In the genomic region with DNA sequence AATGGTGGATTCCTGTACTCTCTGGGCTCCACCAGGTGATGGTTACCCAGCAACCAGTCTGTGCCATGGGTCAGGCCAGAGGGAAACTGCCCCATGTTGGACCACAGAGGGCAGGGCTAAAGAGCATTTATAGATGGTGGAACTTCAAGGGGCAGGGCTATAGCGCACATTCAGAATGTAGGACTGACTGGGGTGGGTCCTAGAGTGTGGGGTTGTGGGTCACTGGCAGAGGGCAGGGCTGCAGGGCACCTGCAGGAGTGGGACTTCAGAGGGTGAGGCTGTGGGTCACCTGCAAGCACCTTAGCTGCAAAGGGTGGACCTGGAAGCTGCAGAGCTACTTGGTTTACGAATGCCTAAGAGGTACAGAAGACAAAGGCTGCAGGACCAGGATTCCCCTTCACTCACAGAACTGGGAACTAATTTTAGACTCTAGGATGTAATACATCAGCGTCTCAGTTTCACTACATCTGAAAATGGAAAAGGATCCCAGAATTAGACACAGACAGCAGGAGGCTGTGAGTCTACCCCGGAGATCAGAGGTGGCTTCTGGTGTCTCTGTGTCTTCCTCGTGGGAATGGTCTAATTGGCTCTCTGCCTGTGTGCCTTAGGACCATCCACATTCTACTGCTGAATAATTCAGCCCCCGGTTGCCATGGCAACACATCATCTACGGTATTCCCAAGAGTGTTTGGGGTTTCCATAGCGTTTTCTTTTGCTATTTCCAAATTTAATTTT, we compare ENCODE assay signal across 11 mouse cellular contexts.
DNase-seq lines count a peak whose midpoint lies in the region; ATAC-seq and TF ChIP-seq lines count a peak whose summit lies in the region.
"Had no signal": no experiment of that assay in that cellular context is flagged by ENCODE, and none has a peak within 500 bp of the region (broad histone marks: within the 10 kb centered on the region; RNA-seq: fewer than 3 reads in every experiment).

No protein-coding gene starts in this region.

- peak; percentile 48 to 57 for DNase-seq in left cerebral cortex, adult 2 months (ENCODE audit: extremely low spot score in 1 of 2, low spot score in 2 of 2)
- no peak for DNase-seq in left cerebral cortex, adult 11 months (ENCODE audit: low spot score)
- DNase-seq in midbrain, embryonic 14.5 days: peak; percentile 97
- peak; percentile 85 for DNase-seq in right cerebral cortex, postnatal 4 days
- DNase-seq in natural killer cell, adult 2 months (ENCODE audit: low spot score in 2 of 2): no peak
- DNase-seq in cerebellum, postnatal 36 days: no peak
- no peak for DNase-seq in cerebellum, adult 9-11 months
- DNase-seq: cerebellum, adult 9-10 months; kidney, adult 11 months; lung, adult 2 months had no signal

- peak overlapping the region; percentile 34 for H3K27ac ChIP-seq in left cerebral cortex, adult 2 months
- peak overlapping the region; percentile 73 for H3K27ac ChIP-seq in hindbrain, embryonic 16.5 days (ENCODE audit: low read depth, low read length)
- H3K27ac ChIP-seq in midbrain, embryonic 14.5 days (replicated peaks; ENCODE audit: low read depth, low read length): peak overlapping the region; percentile 96

- peak; percentile 77 for ATAC-seq in hindbrain, embryonic 16.5 days
- ATAC-seq in midbrain, embryonic 14.5 days (ENCODE audit: low FRiP score, low TSS enrichment): peak; percentile 88

- H3K27me3 ChIP-seq in hindbrain, embryonic 16.5 days (replicated peaks; ENCODE audit: control insufficient read depth, insufficient read depth, low read length): no peaks in the 10 kb centered on the region
- H3K27me3 ChIP-seq in midbrain, embryonic 14.5 days (ENCODE audit: control insufficient read depth, insufficient read depth, low read length): no peaks in the 10 kb centered on the region

- no peak overlapping the region for H3K4me2 ChIP-seq in hindbrain, embryonic 16.5 days (ENCODE audit: low read length)
- peak overlapping the region; percentile 36 for H3K4me2 ChIP-seq in midbrain, embryonic 14.5 days (ENCODE audit: low read length)

- WGBS in hindbrain, embryonic 16.5 days: 25% methylated on average over 8 of the region's 8 CpGs
- WGBS in midbrain, embryonic 14.5 days: 26% methylated on average over 8 of the region's 8 CpGs

- H3K9ac ChIP-seq in hindbrain, embryonic 16.5 days (ENCODE audit: low read depth, low read length): peak overlapping the region; percentile 41; the same call in 1 of the 2 replicates
- 0 out of 2 replicates have a peak overlapping the region, but pooled peaks have one; percentile 16 for H3K9ac ChIP-seq in midbrain, embryonic 14.5 days (replicated peaks; ENCODE audit: low read length)

- no peaks in the 10 kb centered on the region for H3K36me3 ChIP-seq in hindbrain, embryonic 16.5 days (ENCODE audit: control insufficient read depth, insufficient read depth, low read length)
- no peaks in the 10 kb centered on the region for H3K36me3 ChIP-seq in midbrain, embryonic 14.5 days (ENCODE audit: control insufficient read depth, insufficient read depth, low read length)

- peaks cover 19% of the 10 kb centered on the region for H3K4me1 ChIP-seq in hindbrain, embryonic 16.5 days (ENCODE audit: control insufficient read depth, insufficient read depth, low read depth, low read length)
- H3K4me1 ChIP-seq in midbrain, embryonic 14.5 days (ENCODE audit: control insufficient read depth, insufficient read depth, low read length): peaks cover 31% of the 10 kb centered on the region

- intact Hi-C loops in left cerebral cortex, adult 2 months (cut with DNase I): loop anchor here (2.0 kb wide), 1 partner anchor 17 kb away; no protein-coding TSS in a partner anchor

- no peak overlapping the region for H3K4me3 ChIP-seq in left cerebral cortex, adult 2 months
- no peak overlapping the region for H3K4me3 ChIP-seq in hindbrain, embryonic 16.5 days (ENCODE audit: low read length)
- no peak overlapping the region for H3K4me3 ChIP-seq in midbrain, embryonic 14.5 days (replicated peaks; ENCODE audit: low read depth, low read length)

- TF ChIP-seq CTCF in left cerebral cortex, adult 2 months (IDR thresholded peaks at IDR 0.05): no peak

- H3K9me3 ChIP-seq in hindbrain, embryonic 16.5 days (ENCODE audit: control insufficient read depth, low read length): no peaks in the 10 kb centered on the region
- H3K9me3 ChIP-seq in midbrain, embryonic 14.5 days (ENCODE audit: control insufficient read depth, low read length): no peaks in the 10 kb centered on the region

Comparison
In these comparisons a context has a peak if more than half of its experiments do, and no peak if none do; other contexts are left out.
1. DNase-seq: peak in left cerebral cortex, adult 2 months (2 of 2), midbrain, embryonic 14.5 days (single experiment) and right cerebral cortex, postnatal 4 days (single experiment); none in left cerebral cortex, adult 11 months (single experiment), natural killer cell, adult 2 months (0 of 2), cerebellum, postnatal 36 days (0 of 2) and cerebellum, adult 9-11 months (single experiment).
2. H3K27ac ChIP-seq: peak in every context shown above with its lines; median percentile 96 in midbrain, embryonic 14.5 days; 73 in hindbrain, embryonic 16.5 days; 34 in left cerebral cortex, adult 2 months.